Mouse (Mus musculus) embryonic facial prominence, embryonic 11.5 days (tissue): Measurements from ENCODE around the gene 3110009E18Rik. TPM values are rescaled to one million over a fixed set of nuclear protein-coding genes. Genes with fewer than 3 reads are reported as not detected.

Experiments
- ATAC-seq: fragments of 200-750 bp; cut with Nextera tagmentation; replicated peaks from 2 replicates; pipeline ENCODE4 v1.8.0; 2017; ENCODE audit warnings: low read depth; ENCODE audit not compliant: insufficient number of reproducible peaks, low FRiP score, low TSS enrichment
- DNase-seq: peaks from one replicate; pipeline ENCODE4 v3.0.0-alpha.2; 2015; ENCODE audit warnings: low spot score
- H3K27ac ChIP-seq: fragments of 300-500 bp; sonication (generic); replicated peaks from 2 replicates; pipeline ENCODE4 v1.5.1; 2014; ENCODE audit warnings: mild to moderate bottlenecking, low read depth, low read length, control low read depth
- H3K27me3 ChIP-seq: fragments of 300-500 bp; sonication (generic); 2 replicates; pipeline ENCODE4 v1.6.1; 2014; ENCODE audit warnings: mild to moderate bottlenecking, low read length, moderate library complexity, mixed read lengths; ENCODE audit not compliant: control insufficient read depth, insufficient read depth
- H3K36me3 ChIP-seq: fragments of 300-500 bp; sonication (generic); replicated peaks from 2 replicates; pipeline ENCODE4 v1.6.1; 2014; ENCODE audit warnings: low read depth, mild to moderate bottlenecking, low read length, moderate library complexity, mixed read lengths; ENCODE audit not compliant: control insufficient read depth, insufficient read depth
- H3K4me1 ChIP-seq: fragments of 300-500 bp; sonication (generic); 2 replicates; pipeline ENCODE4 v1.6.1; 2014; ENCODE audit warnings: low read length, mixed read lengths; ENCODE audit not compliant: control insufficient read depth, insufficient read depth
- H3K4me2 ChIP-seq: fragments of 300-500 bp; sonication (generic); 2 replicates; pipeline ENCODE4 v1.6.1; 2014; ENCODE audit warnings: low read depth, mild to moderate bottlenecking, control low read depth, low read length, moderate library complexity
- H3K4me3 ChIP-seq: fragments of 300-500 bp; sonication (generic); 2 replicates; pipeline ENCODE4 v1.5.1; 2014; ENCODE audit warnings: low read depth, low read length, control low read depth
- H3K9ac ChIP-seq: fragments of 300-500 bp; sonication (generic); replicated peaks from 2 replicates; pipeline ENCODE4 v1.6.1; 2014; ENCODE audit warnings: mild to moderate bottlenecking, control low read depth, low read length
- H3K9me3 ChIP-seq: fragments of 300-500 bp; sonication (generic); replicated peaks from 2 replicates; pipeline ENCODE4 v1.6.1; 2016; ENCODE audit warnings: mild to moderate bottlenecking, low read length, inconsistent platforms, mixed read lengths; ENCODE audit not compliant: control insufficient read depth
- whole genome bisulfite sequencing: fragments of 180-500 bp; shearing (Covaris S2); extraction: QIAGEN DNeasy Blood & Tissue Kit; methylation state at CpG from one replicate; pipeline ENCODE4 v1.1.7; 2014; 5-methylcytosine and 5-hydroxymethylcytosine counted together
- polyA plus RNA-seq: library from polyadenylated mRNA; unstranded; fragments of >200 nt; fragmentation: Nextera tagmentation; extraction: Ambion mirVana; gene quantifications from 2 replicates; pipeline ENCODE4 v1.2.1, GENCODE M21; 2014

3110009E18Rik gene
- polyA plus RNA-seq, 1 experiment from 2014 or later: 20.7 TPM

DNA sequence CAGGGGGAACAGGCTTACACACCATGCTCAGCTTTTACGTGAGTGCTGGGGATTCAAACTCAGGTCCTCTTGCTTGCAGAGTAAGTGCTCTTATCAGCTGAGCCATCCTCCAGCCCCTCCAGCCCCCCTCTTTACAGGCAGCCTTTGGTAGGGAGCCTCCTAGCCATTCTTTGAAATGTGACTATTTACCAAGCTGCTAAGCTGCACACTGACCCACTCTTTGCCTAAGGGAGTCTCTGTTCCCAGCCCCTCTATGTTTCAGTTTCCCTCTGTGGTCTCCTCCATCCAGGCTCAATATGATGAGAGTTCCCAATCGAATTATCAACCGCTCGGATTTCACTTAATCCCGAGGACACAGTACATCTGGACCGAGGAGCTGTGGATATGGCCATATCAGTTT lies 65.2 kb downstream of the 3110009E18Rik start:
- Histone ChIP-seq H3K4me1 (no peaks in the 10 kb centered on the region), H3K36me3 (no peaks in the 10 kb centered on the region), H3K27me3 (no peaks in the 10 kb centered on the region), H3K4me3 (no peak overlapping the region), H3K9me3 (no peaks in the 10 kb centered on the region), H3K4me2 (no peak overlapping the region), H3K27ac (no peak overlapping the region), H3K9ac (no peak overlapping the region)
- ATAC-seq: no peak
- 42% methylated on average over 6 of the region's 6 CpGs for WGBS
- no peak for DNase-seq

DNA sequence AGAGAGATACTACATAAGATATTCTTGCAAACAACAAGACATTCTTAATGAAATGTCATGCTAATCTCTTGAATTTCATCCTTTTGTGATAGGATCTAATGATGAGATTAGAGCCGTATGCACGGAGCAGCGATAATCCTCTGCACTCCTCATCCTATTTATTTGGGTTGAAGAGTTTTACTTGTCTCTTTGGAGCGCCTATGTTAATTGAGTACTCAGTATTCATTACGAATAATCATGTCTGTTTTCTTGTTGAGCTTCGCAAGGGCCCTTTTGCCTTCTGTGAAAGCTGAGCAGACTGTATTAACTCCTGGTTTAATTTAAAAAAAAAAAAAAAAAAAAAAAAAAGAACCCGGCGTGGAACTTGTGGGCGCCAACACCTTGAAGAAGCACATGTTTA lies 65.7 kb downstream of the 3110009E18Rik start:
- Histone ChIP-seq H3K27ac (no peak overlapping the region), H3K9me3 (no peaks in the 10 kb centered on the region), H3K9ac (no peak overlapping the region), H3K4me3 (no peak overlapping the region), H3K36me3 (no peaks in the 10 kb centered on the region), H3K4me1 (no peaks in the 10 kb centered on the region), H3K27me3 (no peaks in the 10 kb centered on the region), H3K4me2 (no peak overlapping the region)
- no peak for DNase-seq
- WGBS: 55% methylated on average over 9 of the region's 9 CpGs
- ATAC-seq: no peak

DNA sequence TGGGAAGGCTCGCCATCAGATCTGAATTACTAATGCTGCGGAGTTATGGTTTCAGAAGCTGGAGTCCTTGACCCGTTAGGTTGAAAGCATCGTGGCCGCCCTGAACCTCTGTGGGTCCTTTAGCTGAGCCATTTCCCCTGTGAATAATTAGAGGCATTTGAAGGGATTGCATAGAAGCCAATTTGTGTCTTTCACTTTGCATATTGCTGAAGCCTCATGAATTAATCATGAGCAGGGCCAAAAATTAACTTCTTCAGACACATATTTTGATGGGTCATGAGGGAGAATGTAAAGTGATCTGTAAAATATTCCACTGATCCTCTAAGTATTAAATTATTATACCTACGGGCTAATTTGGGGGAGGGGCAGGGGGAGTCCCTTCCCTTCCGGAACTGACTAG lies 66.1 kb downstream of the 3110009E18Rik start:
- H3K4me3 ChIP-seq: no peak overlapping the region
- no peaks in the 10 kb centered on the region for H3K9me3 ChIP-seq
- no peak overlapping the region for H3K4me2 ChIP-seq
- H3K27me3 ChIP-seq: no peaks in the 10 kb centered on the region
- H3K27ac ChIP-seq: no peak overlapping the region
- H3K9ac ChIP-seq: no peak overlapping the region
- no peaks in the 10 kb centered on the region for H3K36me3 ChIP-seq
- H3K4me1 ChIP-seq: no peaks in the 10 kb centered on the region
- DNase-seq: no peak
- WGBS: 63% methylated on average over 7 of the region's 7 CpGs
- no peak for ATAC-seq

DNA sequence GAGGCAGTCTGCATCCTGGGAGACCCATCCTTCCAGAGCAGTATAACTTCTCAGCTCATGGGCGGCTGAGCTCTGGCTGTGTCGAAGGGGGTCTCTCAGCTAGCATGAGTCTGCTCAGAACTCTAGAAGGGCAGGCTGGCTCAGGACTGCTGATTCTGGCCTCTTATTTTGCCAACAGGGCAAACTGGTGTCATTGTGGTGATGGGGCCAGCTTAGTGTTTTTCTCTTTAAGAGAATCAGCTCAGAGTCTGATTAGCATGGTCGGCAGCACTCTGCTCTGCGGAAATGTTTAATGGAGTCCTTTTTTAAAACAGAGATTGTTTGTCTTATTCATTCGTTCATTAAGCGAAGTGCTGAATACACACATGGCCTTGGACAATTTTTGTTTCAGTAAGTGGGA lies 68.2 kb downstream of the 3110009E18Rik start:
- Histone ChIP-seq H3K4me2 (no peak overlapping the region), H3K4me3 (no peak overlapping the region), H3K9me3 (no peaks in the 10 kb centered on the region), H3K9ac (no peak overlapping the region), H3K4me1 (no peaks in the 10 kb centered on the region), H3K27ac (no peak overlapping the region), H3K36me3 (no peaks in the 10 kb centered on the region), H3K27me3 (no peaks in the 10 kb centered on the region)
- ATAC-seq (no peak), DNase-seq (no peak)
- WGBS: 92% methylated on average over 6 of the region's 6 CpGs

DNA sequence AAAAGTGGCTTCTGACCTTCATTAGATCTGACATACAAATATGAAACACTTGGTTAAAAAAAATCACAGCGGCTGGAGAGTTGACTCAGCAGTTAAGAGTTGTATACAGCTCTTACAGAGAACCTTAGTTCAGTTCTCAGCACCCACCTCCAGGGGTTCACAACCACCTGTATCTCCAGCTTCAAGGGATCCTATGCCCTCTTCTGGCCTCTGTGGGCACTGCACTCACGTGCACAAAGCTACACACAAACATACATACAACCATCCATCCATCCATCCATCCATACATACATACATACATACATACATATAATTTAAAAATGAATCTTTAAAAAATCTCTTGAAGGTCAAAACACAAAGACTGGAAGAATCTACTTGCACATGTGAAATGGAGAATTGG lies 69.3 kb downstream of the 3110009E18Rik start:
- no peaks in the 10 kb centered on the region for H3K27me3 ChIP-seq
- DNase-seq (no peak), ATAC-seq (no peak)
- H3K4me2 ChIP-seq: no peak overlapping the region
- no peak overlapping the region for H3K4me3 ChIP-seq
- no peak overlapping the region for H3K9ac ChIP-seq
- H3K9me3 ChIP-seq: no peaks in the 10 kb centered on the region
- WGBS: 87% methylated on average over 2 of the region's 2 CpGs
- H3K4me1 ChIP-seq: no peaks in the 10 kb centered on the region
- H3K27ac ChIP-seq: no peak overlapping the region
- no peaks in the 10 kb centered on the region for H3K36me3 ChIP-seq

DNA sequence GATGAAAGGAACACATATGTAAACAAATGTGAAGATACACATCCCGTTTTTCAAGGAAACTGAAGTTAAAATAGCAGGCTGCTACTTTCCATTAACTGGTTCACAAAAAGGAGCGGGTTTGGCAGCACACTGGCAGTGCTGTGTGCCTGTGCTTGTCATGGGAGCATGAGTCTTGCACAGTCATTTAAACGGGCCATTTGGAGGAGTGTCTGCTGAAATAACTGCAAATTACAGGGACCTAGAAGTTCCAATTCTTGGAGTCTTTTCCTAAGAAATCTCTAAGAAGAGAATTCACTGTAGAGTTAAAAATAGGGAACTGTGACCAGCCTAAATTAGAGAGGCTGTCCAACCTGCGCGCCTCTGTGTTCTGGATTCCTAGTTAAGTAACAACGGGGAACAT lies 70.0 kb downstream of the 3110009E18Rik start:
- WGBS: 84% methylated on average over 6 of the region's 6 CpGs
- Histone ChIP-seq H3K27me3 (no peaks in the 10 kb centered on the region), H3K9me3 (no peaks in the 10 kb centered on the region), H3K27ac (no peak overlapping the region), H3K4me3 (no peak overlapping the region), H3K4me1 (no peaks in the 10 kb centered on the region), H3K9ac (no peak overlapping the region), H3K36me3 (no peaks in the 10 kb centered on the region), H3K4me2 (no peak overlapping the region)
- no peak for ATAC-seq
- DNase-seq: no peak

DNA sequence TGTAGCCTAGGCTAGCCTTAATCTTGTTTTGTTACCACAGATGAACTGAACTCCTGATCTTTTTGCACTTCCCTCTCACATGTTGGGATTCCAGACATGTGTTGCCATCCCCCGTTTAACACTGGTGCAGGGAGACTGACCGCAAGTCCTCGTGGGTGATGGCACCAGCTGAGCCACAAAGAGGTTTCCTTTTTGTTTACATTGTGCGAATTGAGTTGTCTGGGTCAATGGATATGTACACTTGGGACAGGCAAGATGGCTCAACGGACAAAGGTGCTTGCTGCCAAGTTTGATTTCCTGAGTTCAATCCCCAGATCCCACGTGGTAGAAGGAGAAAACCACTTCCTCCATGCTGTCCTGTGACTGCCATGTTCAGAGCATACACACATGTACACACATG lies 71.3 kb downstream of the 3110009E18Rik start:
- no peaks in the 10 kb centered on the region for H3K4me1 ChIP-seq
- no peaks in the 10 kb centered on the region for H3K27me3 ChIP-seq
- no peak overlapping the region for H3K9ac ChIP-seq
- no peak overlapping the region for H3K27ac ChIP-seq
- 79% methylated on average over 6 of the region's 6 CpGs for WGBS
- no peak overlapping the region for H3K4me3 ChIP-seq
- DNase-seq (no peak), ATAC-seq (no peak; the same call in 1 of the 2 replicates)
- H3K36me3 ChIP-seq: no peaks in the 10 kb centered on the region
- no peak overlapping the region for H3K4me2 ChIP-seq
- H3K9me3 ChIP-seq: no peaks in the 10 kb centered on the region

DNA sequence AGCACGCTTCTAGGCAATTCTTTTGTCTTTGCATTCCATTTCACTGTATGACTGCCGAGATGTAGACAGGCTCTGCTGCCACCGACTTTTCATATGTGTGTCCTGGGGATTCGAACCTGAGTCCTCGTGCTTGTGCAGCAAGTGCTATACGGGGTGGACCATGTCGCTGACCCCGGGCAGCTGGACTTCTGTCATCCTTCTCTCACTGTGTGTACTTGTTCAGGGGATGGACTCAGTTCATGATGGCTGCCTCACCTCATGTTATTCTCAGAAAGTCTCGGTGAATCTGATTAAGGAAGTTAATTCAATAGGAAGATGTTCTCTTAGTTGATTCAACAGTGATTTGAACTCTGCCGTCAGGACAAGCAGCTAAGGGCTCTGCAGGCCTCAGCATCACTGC lies 72.6 kb downstream of the 3110009E18Rik start:
- H3K4me1 ChIP-seq: no peaks in the 10 kb centered on the region
- H3K27me3 ChIP-seq: no peaks in the 10 kb centered on the region
- no peaks in the 10 kb centered on the region for H3K36me3 ChIP-seq
- no peak overlapping the region for H3K27ac ChIP-seq
- no peak overlapping the region for H3K4me2 ChIP-seq
- no peak overlapping the region for H3K4me3 ChIP-seq
- ATAC-seq (no peak), DNase-seq (no peak)
- 93% methylated on average over 10 of the region's 10 CpGs for WGBS
- H3K9me3 ChIP-seq: no peaks in the 10 kb centered on the region
- no peak overlapping the region for H3K9ac ChIP-seq
